Mouse (Mus musculus): ENCODE measurements around the gene Eps15. TPM values are rescaled to one million over a fixed set of nuclear protein-coding genes. Genes with fewer than 3 reads are reported as not detected.

The Eps15 gene
- total RNA-seq, 2 experiments from 2014 or later = 176 to 177 TPM

- DNase-seq (ENCODE audit: extremely low spot score in 1 of 2, low spot score in 2 of 2) = no peak
- intact Hi-C loops (cut with DNase I) = no loop called here
These were observed 14.0 kb upstream of the Eps15 start for GRCm38 (mm10) chr4:109266056-109266455.

GRCm38 (mm10) chr4:109266744-109267143 is 13.3 kb upstream of the Eps15 start:
- DNase-seq (ENCODE audit: extremely low spot score in 1 of 2, low spot score in 2 of 2) = no peak
- intact Hi-C loops (cut with DNase I) = no loop called here

GRCm38 (mm10) chr4:109267452-109267851 is 12.6 kb upstream of the Eps15 start:
- DNase-seq (ENCODE audit: extremely low spot score in 1 of 2, low spot score in 2 of 2) = no peak
- intact Hi-C loops (cut with DNase I) = no loop called here

GRCm38 (mm10) chr4:109268903-109269302 is 11.2 kb upstream of the Eps15 start:
- intact Hi-C loops (cut with DNase I) = no loop called here
- no peak for DNase-seq (ENCODE audit: extremely low spot score in 1 of 2, low spot score in 2 of 2)

GRCm38 (mm10) chr4:109271803-109272202 is 8.3 kb upstream of the Eps15 start:
- DNase-seq (ENCODE audit: extremely low spot score in 1 of 2, low spot score in 2 of 2) = no peak
- intact Hi-C loops (cut with DNase I) = no loop called here

DNA sequence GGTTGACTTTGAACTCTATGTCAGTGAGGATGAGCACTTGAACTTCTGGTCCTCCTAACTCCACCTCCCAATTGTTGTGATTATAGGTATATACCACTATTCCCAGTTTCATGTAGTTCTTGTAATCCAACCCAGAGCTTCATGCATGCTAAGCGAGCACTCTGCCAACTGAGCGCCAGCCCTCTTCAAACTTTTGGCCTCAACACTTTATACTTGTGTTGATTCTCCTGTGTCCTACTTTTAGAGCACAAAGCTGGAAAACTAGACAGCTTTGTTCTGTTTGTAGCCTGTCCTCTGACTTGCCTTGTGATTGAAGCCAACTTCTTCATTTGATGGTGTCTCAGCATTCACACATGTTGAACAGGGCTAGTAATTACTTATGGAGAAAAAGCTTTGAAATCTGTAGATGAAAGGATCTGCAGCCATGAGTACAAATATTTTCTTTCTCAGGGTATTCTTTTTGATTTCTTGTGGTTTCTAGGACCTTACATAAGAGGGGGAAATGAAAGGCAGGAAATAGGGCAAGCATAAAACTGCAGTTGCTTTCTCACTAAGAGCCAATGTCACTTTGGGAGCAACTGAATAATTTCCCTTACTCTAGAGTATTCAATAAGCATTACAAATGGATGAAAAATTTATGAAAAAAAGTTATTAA is 6.4 kb upstream of the Eps15 start:
- DNase-seq (ENCODE audit: extremely low spot score in 1 of 2, low spot score in 2 of 2) = no peak
- intact Hi-C loops (cut with DNase I) = no loop called here

DNA sequence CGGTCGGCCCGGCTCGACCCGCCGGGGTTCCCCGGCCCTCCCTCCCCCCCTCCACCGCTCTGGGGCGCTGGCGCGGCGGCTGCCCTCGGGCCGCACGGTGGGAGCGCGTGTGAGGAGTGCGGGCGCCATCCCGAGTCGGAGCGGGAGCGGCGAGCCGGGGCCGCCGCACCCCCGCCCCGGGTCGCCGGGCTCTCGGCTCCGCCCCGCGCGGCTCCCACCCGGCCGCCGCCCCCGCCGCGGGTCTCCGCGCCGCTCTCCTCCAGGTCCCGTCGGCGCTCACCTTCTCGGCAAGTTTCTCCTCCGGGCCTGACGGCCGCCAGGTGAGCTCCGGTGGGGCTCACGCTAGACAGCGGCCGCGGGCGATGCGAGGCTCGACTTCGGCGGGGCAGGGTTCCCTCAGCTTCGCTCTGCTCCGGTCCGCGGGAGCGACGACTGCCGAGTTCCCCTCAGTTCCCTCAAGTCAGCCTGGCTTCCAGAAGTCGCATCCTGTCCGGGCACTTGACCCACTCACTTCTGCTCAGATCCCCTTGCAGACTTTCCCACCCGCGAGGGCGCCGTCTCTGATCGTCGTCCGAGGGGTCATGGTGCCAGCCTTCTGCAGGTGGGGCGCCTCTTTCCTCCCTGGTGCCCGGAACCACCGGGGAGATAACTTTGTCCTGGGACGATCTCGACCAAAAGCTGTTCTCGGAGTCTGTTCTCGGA is 542 bp downstream of the Eps15 start:
- peak in 1 of 2 experiments; percentile 43 for DNase-seq (ENCODE audit: extremely low spot score in 1 of 2, low spot score in 2 of 2)
- intact Hi-C loops (cut with DNase I) = no loop called here

- intact Hi-C loops (cut with DNase I) = no loop called here
- DNase-seq (ENCODE audit: extremely low spot score in 1 of 2, low spot score in 2 of 2) = no peak
These were observed 1.1 kb downstream of the Eps15 start for GRCm38 (mm10) chr4:109281161-109281560.

- no peak for DNase-seq (ENCODE audit: extremely low spot score in 1 of 2, low spot score in 2 of 2)
- intact Hi-C loops (cut with DNase I) = no loop called here
These were observed 1.9 kb downstream of the Eps15 start for GRCm38 (mm10) chr4:109281946-109282345.

- no peak for DNase-seq (ENCODE audit: extremely low spot score in 1 of 2, low spot score in 2 of 2)
- intact Hi-C loops (cut with DNase I) = no loop called here
These were observed 14.6 kb downstream of the Eps15 start for GRCm38 (mm10) chr4:109294629-109295028.

DNA sequence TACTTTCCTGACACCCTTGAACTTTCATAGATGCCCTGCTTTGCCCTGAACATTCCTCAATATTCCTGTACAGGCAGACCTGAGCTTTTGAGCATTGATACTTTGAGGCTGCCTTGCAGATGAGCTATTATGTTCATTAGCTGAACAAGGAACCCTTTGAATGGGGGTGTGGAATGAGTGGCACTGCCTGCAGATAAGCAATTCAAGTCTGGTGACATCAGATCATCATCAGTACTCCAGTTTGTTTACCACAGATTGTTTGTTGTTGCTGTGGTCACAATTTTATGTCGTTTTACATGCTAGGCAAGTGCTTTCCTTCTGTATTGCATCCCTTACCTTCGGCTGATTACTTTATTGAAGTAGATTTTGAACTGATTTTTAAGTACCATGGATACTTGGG is 16.4 kb downstream of the Eps15 start:
- no peak for DNase-seq (ENCODE audit: extremely low spot score in 1 of 2, low spot score in 2 of 2)
- intact Hi-C loops (cut with DNase I) = no loop called here

DNA sequence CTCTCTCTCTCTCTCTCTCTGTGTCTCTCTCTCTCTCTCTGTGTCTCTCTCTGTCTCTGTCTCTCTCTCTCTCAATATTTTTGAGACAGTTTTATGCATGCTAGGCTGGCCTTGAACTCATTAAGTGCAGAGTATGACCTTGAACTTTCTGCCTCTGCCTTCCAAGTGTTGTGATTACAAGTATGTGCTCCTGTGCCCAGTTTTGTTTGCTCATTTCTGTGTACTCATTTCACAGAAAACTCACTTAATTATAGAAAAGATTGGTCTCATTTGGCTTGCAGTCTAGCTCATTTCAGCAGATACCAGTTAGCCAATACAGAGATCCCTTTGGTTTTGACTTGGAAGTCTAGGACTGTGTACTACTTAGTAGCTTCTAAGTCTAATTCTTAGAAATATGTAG is 19.1 kb downstream of the Eps15 start:
- no peak for DNase-seq (ENCODE audit: extremely low spot score in 1 of 2, low spot score in 2 of 2)
- intact Hi-C loops (cut with DNase I) = no loop called here

DNA sequence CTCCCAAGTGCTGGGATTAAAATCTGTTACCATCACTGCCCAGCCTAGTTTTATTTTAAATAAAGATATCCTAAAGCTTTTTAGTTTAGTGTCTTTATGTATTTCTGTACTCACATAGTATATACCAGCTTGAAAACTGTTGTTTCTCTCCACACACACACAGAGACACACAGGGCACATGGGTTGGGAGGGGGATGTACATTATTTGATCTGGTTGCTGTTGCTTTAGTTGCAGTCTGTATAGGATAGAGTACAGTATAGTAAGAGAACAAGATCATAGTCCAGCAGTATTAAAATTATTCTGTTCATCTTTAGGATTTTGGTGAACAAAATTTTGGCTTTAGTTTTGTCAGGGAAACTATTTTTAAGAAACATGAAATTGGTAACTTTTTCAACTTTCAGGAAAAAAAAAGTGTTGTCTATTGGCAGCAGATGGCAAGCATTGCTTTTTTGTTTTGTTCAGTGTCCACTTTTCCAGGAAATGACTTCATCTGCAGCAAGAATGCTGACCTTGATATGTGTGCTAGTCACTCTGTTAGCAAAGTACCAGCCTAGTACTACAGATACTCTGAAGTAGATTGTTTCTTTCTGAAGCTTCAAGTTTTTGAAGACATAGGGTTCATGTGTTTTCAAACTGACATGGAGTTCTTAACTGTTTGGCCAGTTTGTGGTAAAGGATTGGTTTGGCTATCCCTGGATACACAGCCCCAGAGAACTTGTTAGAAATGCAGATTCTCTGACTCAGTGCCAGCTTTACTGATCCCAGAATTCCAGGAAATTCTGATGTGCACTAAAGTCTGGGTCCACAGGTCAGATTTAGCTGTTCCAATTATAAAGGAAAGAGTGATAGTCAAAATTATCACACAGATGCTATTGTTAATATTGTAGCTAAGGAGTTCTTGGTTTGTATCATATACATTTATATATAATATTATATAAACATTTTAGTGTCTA is 37.1 kb downstream of the Eps15 start:
- intact Hi-C loops (cut with DNase I) = no loop called here
- DNase-seq (ENCODE audit: extremely low spot score in 1 of 2, low spot score in 2 of 2) = no peak

GRCm38 (mm10) chr4:109336796-109337195 is 56.7 kb downstream of the Eps15 start:
- intact Hi-C loops (cut with DNase I) = no loop called here
- no peak for DNase-seq (ENCODE audit: extremely low spot score in 1 of 2, low spot score in 2 of 2)

GRCm38 (mm10) chr4:109341222-109341621 is 61.2 kb downstream of the Eps15 start:
- intact Hi-C loops (cut with DNase I) = loop anchor here (10.0 kb wide), 1 partner anchor 136 kb away; the partner anchor contains the start of gene Osbpl9
- DNase-seq (ENCODE audit: extremely low spot score in 1 of 2, low spot score in 2 of 2) = no peak

- DNase-seq (ENCODE audit: extremely low spot score in 1 of 2, low spot score in 2 of 2) = peak in 1 of 2 experiments; percentile 68
- intact Hi-C loops (cut with DNase I) = loop anchor here (10.0 kb wide), 1 partner anchor 138 kb away; the partner anchor contains the start of gene Osbpl9
These were observed 62.9 kb downstream of the Eps15 start for GRCm38 (mm10) chr4:109342783-109343485.

GRCm38 (mm10) chr4:109343909-109344308 is 63.8 kb downstream of the Eps15 start:
- intact Hi-C loops (cut with DNase I) = loop anchor here (10.0 kb wide), 1 partner anchor 139 kb away; the partner anchor contains the start of gene Osbpl9

GRCm38 (mm10) chr4:109378107-109378506 is 98.0 kb downstream of the Eps15 start:
- intact Hi-C loops (cut with DNase I) = no loop called here

More at GRCm38 (mm10) chr4:109343909-109344308, 63.8 kb downstream of the Eps15 start:
- no peak for DNase-seq (ENCODE audit: extremely low spot score in 1 of 2, low spot score in 2 of 2)

DNA sequence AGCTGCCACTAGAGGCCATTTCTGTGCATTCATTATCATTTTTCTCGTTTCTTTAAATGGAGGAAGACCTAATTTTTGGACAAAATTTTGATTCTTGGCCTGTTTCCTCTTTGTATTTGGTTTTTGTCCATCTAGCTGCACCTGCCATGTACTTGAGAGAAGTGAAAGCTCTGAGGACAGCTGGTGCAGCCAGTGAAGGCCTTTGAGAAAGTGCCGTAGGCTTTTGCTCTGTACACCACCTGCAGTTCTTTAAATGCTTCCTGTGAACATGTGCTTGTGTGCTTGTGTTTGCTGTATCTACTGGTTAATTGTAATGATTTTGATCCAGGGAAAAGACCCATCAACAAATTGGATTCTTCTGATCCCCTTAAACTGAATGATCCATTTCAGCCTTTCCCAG is 102.4 kb downstream of the Eps15 start:
- intact Hi-C loops (cut with DNase I) = no loop called here
- DNase-seq (ENCODE audit: extremely low spot score in 1 of 2, low spot score in 2 of 2) = no peak

More at GRCm38 (mm10) chr4:109378107-109378506, 98.0 kb downstream of the Eps15 start:
- no peak for DNase-seq (ENCODE audit: extremely low spot score in 1 of 2, low spot score in 2 of 2)
